Mouse (Mus musculus) frontal cortex, postnatal 36 days (tissue): ENCODE results near the gene Hipk4.

Source experiments
- DNase-seq, 2 experiments: peaks; one replicate each; pipeline ENCODE4 v3.0.0; 2022; ENCODE audit warnings: low spot score in 2 of 2

Gene Hipk4

GRCm38 (mm10) chr7:27522967-27523366 lies at the start of gene Hipk4:
Gene Hipk4 (plus strand): TSS chr7:27523267.
- no peak for DNase-seq

GRCm38 (mm10) chr7:27473835-27474489 lies 49.1 kb upstream of the Hipk4 start:
- no peak for DNase-seq

- peak; percentile 95 to 97 for DNase-seq
Observed at GRCm38 (mm10) chr7:27474490-27474954, 48.5 kb upstream of the Hipk4 start.

GRCm38 (mm10) chr7:27475596-27475995 lies 47.5 kb upstream of the Hipk4 start:
- DNase-seq, result no peak

- no peak for DNase-seq
Observed at GRCm38 (mm10) chr7:27476098-27476635, 46.9 kb upstream of the Hipk4 start.

- DNase-seq, result no peak
Observed at GRCm38 (mm10) chr7:27478561-27478960, 44.5 kb upstream of the Hipk4 start.

- no peak for DNase-seq
Observed at GRCm38 (mm10) chr7:27479750-27480149, 43.3 kb upstream of the Hipk4 start.

GRCm38 (mm10) chr7:27480506-27480905 lies 42.6 kb upstream of the Hipk4 start:
- no peak for DNase-seq

- DNase-seq, result no peak
Observed at GRCm38 (mm10) chr7:27480927-27481626, 42.0 kb upstream of the Hipk4 start.

GRCm38 (mm10) chr7:27481627-27481969 lies 41.5 kb upstream of the Hipk4 start:
- DNase-seq, result peak; percentile 57 to 69

GRCm38 (mm10) chr7:27483860-27484259 lies 39.2 kb upstream of the Hipk4 start:
- DNase-seq, result no peak

GRCm38 (mm10) chr7:27486102-27486769 lies 36.8 kb upstream of the Hipk4 start:
- no peak for DNase-seq

GRCm38 (mm10) chr7:27486770-27487697 lies 36.0 kb upstream of the Hipk4 start, which contains the start of gene Sertad1:
Gene Sertad1 (plus strand): TSS chr7:27486910.
- peak; percentile 100 for DNase-seq

- peak in 1 of 2 experiments; percentile 68 for DNase-seq
Observed at GRCm38 (mm10) chr7:27487740-27488268, 35.3 kb upstream of the Hipk4 start.

- no peak for DNase-seq
Observed at GRCm38 (mm10) chr7:27489270-27489869, 33.7 kb upstream of the Hipk4 start.

- no peak for DNase-seq
Observed at GRCm38 (mm10) chr7:27490227-27490542, 32.9 kb upstream of the Hipk4 start.

GRCm38 (mm10) chr7:27490543-27491329 lies 32.3 kb upstream of the Hipk4 start:
- DNase-seq, result peak; percentile 84 to 85

GRCm38 (mm10) chr7:27491856-27492255 lies 31.2 kb upstream of the Hipk4 start:
- no peak for DNase-seq

GRCm38 (mm10) chr7:27493022-27493421 lies 30.0 kb upstream of the Hipk4 start:
- no peak for DNase-seq

GRCm38 (mm10) chr7:27493450-27493849 lies 29.6 kb upstream of the Hipk4 start:
- no peak for DNase-seq
